Mouse (Mus musculus): ENCODE measurements at regions not wholly inside any gene's neighbourhood (a gene's known extent, or its start where the extent isn't known, plus 50 kb on each side); places are given as distances from the start of the nearest gene placed in this dataset.

GRCm38 (mm10) chr12:95520008-95520407 is 172.0 kb upstream of the Flrt2 start:
- TF ChIP-seq CTCF (IDR thresholded peaks at IDR 0.05; ENCODE audit: borderline replicate concordance, extremely low read depth, insufficient read depth, insufficient read length) (no peak), POLR2A (IDR thresholded peaks at IDR 0.05; ENCODE audit: borderline replicate concordance, extremely low read depth, insufficient read depth, insufficient read length, poor library complexity, severe bottlenecking) (no peak)
